Mouse (Mus musculus) neutrophil, adult 83 days (primary cell): Measurements from ENCODE around the gene Nup88. TPM values are rescaled to one million over a fixed set of nuclear protein-coding genes. Genes with fewer than 3 reads are reported as not detected.

Experiments used
- total RNA-seq, 2 experiments: library from RNA; stranded (reverse); gene quantifications; one replicate each; pipeline ENCODE4 v1.2.4; 2023

Gene Nup88
- 10 to 100 TPM; 45.2 to 48.8 TPM for total RNA-seq

GRCm38 (mm10) chr11:70969821-70970559 lies at the start of gene Nup88, which contains the start of gene Rpain:
Nup88 (minus strand) TSS chr11:70969973.
Rpain (plus strand) TSS chr11:70970213.

GRCm38 (mm10) chr11:71004316-71004773 lies 34.6 kb upstream of the Nup88 start, which contains the start of gene Dhx33:
Dhx33 (minus strand) TSS chr11:71004437.

DNA sequence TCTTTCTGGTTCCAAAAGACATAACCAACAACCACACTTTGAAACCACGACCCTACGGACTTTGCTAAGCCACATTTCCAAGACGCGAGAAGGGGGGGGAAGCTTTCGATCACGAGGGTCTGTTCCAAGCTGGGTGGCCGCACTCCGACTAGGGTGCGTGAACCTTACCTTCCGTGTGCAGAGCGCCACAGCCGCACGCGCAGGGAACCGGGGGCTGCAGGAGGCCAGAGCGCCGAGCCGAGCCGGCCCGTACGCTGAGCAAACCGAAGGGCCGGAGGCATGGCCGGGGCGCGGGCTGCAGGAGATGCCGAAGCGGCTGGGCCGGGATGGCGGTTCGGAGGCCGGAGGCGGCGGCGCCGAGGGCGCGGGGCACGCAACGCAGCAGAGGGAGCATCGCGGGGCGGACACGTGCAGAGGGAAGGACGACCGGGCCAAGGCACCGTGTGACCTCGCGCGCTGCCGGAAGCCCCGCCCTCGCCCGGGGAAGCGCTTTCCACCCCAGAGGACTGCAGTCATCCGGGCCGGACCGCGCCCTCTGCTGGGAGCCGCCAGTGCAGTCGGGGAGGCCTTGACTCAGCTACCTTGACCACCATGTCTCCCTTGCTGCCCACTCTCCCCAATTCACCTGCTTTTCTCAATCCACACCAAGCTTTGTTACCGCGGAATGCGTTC lies 12.9 kb upstream of the Nup88 start, which contains the start of gene C1qbp:
Gene C1qbp, minus strand, starts transcription at position 470 of the 672 bp plus-strand sequence.

Other genes with a start within 250 kb of the Nup88 start
- under 1 TPM; 0.51 to 0.70 TPM for gene Zfp3, start 205.8 kb downstream of the Nup88 start, total RNA-seq
- 1 to 10 TPM; 1.0 to 1.2 TPM for gene Scimp, start 157.4 kb downstream of the Nup88 start, total RNA-seq
- gene Rabep1, start 125.2 kb downstream of the Nup88 start, total RNA-seq: 10 to 100 TPM; 13.5 to 14.3 TPM
- 10 to 100 TPM; 31.0 to 31.1 TPM for gene Rpain, start 240 bp upstream of the Nup88 start, total RNA-seq
- 10 to 100 TPM; 52.4 to 54.0 TPM for gene C1qbp, start 13.1 kb upstream of the Nup88 start, total RNA-seq
- 1 to 10 TPM; 9.2 to 9.3 TPM for gene Dhx33, start 34.5 kb upstream of the Nup88 start, total RNA-seq
- 10 to 100 TPM; 16.7 to 17.5 TPM for gene Mis12, start 49.6 kb upstream of the Nup88 start, total RNA-seq
- gene Derl2, start 49.9 kb upstream of the Nup88 start, total RNA-seq: 10 to 100 TPM; 27.7 to 31.7 TPM
- gene 6330403K07Rik, start 63.5 kb upstream of the Nup88 start, total RNA-seq: not detected
- gene Nlrp1a, start 174.7 kb upstream of the Nup88 start, total RNA-seq: 10 to 100 TPM; 13.1 to 14.3 TPM